Mouse (Mus musculus): Measurements from ENCODE around the gene Phf21a. TPM values are rescaled to one million over a fixed set of nuclear protein-coding genes. Genes with fewer than 3 reads are reported as not detected.

Phf21a gene
- polyA plus RNA-seq, 1 experiment from 2014 or later: 29.9 TPM

GRCm38 (mm10) chr2:92183613-92184076 lies 90.7 kb downstream of the Phf21a start:
- WGBS: 3% methylated on average over 15 of the region's 40 CpGs
- Histone ChIP-seq H3K4me2 (peak overlapping the region; percentile 89), H3K9ac (peak overlapping the region; percentile 92), H3K4me3 (peak overlapping the region; percentile 92), H3K9me3 (no peaks in the 10 kb centered on the region), H3K27me3 (no peaks in the 10 kb centered on the region), H3K4me1 (peaks cover 21% of the 10 kb centered on the region), H3K27ac (peak overlapping the region; percentile 100), H3K36me3 (no peaks in the 10 kb centered on the region)
- ATAC-seq (ENCODE audit: borderline replicate concordance, extremely low read depth, low FRiP score, low TSS enrichment): peak; percentile 73

GRCm38 (mm10) chr2:92184077-92184921 lies 91.4 kb downstream of the Phf21a start:
- Histone ChIP-seq H3K9me3 (no peaks in the 10 kb centered on the region), H3K36me3 (no peaks in the 10 kb centered on the region), H3K27me3 (no peaks in the 10 kb centered on the region), H3K9ac (peak overlapping the region; percentile 92), H3K27ac (peak overlapping the region; percentile 100), H3K4me2 (peak overlapping the region; percentile 89), H3K4me1 (peaks cover 22% of the 10 kb centered on the region), H3K4me3 (peak overlapping the region; percentile 92)
- peak; percentile 64 for ATAC-seq (ENCODE audit: borderline replicate concordance, extremely low read depth, low FRiP score, low TSS enrichment)
- 2% methylated on average over 17 of the region's 19 CpGs for WGBS

GRCm38 (mm10) chr2:92185062-92185765 lies 92.3 kb downstream of the Phf21a start:
- Histone ChIP-seq H3K4me1 (peaks cover 28% of the 10 kb centered on the region), H3K27ac (peak overlapping the region; percentile 100), H3K9me3 (no peaks in the 10 kb centered on the region), H3K9ac (peak overlapping the region; percentile 92), H3K36me3 (no peaks in the 10 kb centered on the region), H3K27me3 (no peaks in the 10 kb centered on the region), H3K4me3 (peak overlapping the region; percentile 92), H3K4me2 (peak overlapping the region; percentile 89)
- peak; percentile 41 for ATAC-seq (ENCODE audit: borderline replicate concordance, extremely low read depth, low FRiP score, low TSS enrichment)
- WGBS: 0% methylated on average over 27 of the region's 47 CpGs

- Histone ChIP-seq H3K9ac (peak overlapping the region; percentile 92), H3K27ac (peak overlapping the region; percentile 100), H3K4me1 (peaks cover 28% of the 10 kb centered on the region), H3K36me3 (no peaks in the 10 kb centered on the region), H3K27me3 (no peaks in the 10 kb centered on the region), H3K4me3 (peak overlapping the region; percentile 92), H3K9me3 (no peaks in the 10 kb centered on the region), H3K4me2 (peak overlapping the region; percentile 89)
- 8% methylated on average over 11 of the region's 11 CpGs for WGBS
- no peak for ATAC-seq (ENCODE audit: borderline replicate concordance, extremely low read depth, low FRiP score, low TSS enrichment)
Observed at GRCm38 (mm10) chr2:92185766-92186450, 93.0 kb downstream of the Phf21a start.

GRCm38 (mm10) chr2:92187061-92187460 lies 94.1 kb downstream of the Phf21a start:
- Histone ChIP-seq H3K9ac (no peak overlapping the region), H3K4me3 (peak overlapping the region; percentile 92; the same call in 1 of the 2 replicates), H3K9me3 (no peaks in the 10 kb centered on the region), H3K27me3 (no peaks in the 10 kb centered on the region), H3K4me1 (peaks cover 26% of the 10 kb centered on the region), H3K36me3 (no peaks in the 10 kb centered on the region), H3K4me2 (peak overlapping the region; percentile 89), H3K27ac (no peak overlapping the region)
- 51% methylated on average over 6 of the region's 6 CpGs for WGBS
- ATAC-seq (ENCODE audit: borderline replicate concordance, extremely low read depth, low FRiP score, low TSS enrichment): no peak

- Histone ChIP-seq H3K27me3 (no peaks in the 10 kb centered on the region), H3K9me3 (no peaks in the 10 kb centered on the region), H3K9ac (no peak overlapping the region), H3K27ac (no peak overlapping the region), H3K4me1 (peaks cover 25% of the 10 kb centered on the region), H3K4me2 (peak overlapping the region; percentile 35; the same call in 1 of the 2 replicates), H3K4me3 (no peak overlapping the region), H3K36me3 (no peaks in the 10 kb centered on the region)
- no peak for ATAC-seq (ENCODE audit: borderline replicate concordance, extremely low read depth, low FRiP score, low TSS enrichment)
- 44% methylated on average over 3 of the region's 3 CpGs for WGBS
Observed at GRCm38 (mm10) chr2:92188744-92189143, 95.8 kb downstream of the Phf21a start.

- Histone ChIP-seq H3K27ac (no peak overlapping the region), H3K27me3 (no peaks in the 10 kb centered on the region), H3K36me3 (no peaks in the 10 kb centered on the region), H3K9ac (no peak overlapping the region), H3K4me1 (peaks cover 22% of the 10 kb centered on the region), H3K4me3 (no peak overlapping the region), H3K4me2 (no peak overlapping the region), H3K9me3 (no peaks in the 10 kb centered on the region)
- 50% methylated on average over 5 of the region's 5 CpGs for WGBS
- no peak for ATAC-seq (ENCODE audit: borderline replicate concordance, extremely low read depth, low FRiP score, low TSS enrichment)
Observed at GRCm38 (mm10) chr2:92190960-92191359, 98.0 kb downstream of the Phf21a start.

- Histone ChIP-seq H3K4me3 (no peak overlapping the region), H3K9ac (no peak overlapping the region), H3K4me1 (peaks cover 14% of the 10 kb centered on the region), H3K27ac (no peak overlapping the region), H3K4me2 (no peak overlapping the region), H3K9me3 (no peaks in the 10 kb centered on the region), H3K27me3 (no peaks in the 10 kb centered on the region), H3K36me3 (no peaks in the 10 kb centered on the region)
- no peak for ATAC-seq (ENCODE audit: borderline replicate concordance, extremely low read depth, low FRiP score, low TSS enrichment)
- 72% methylated on average over 5 of the region's 5 CpGs for WGBS
Observed at GRCm38 (mm10) chr2:92191826-92192581, 99.1 kb downstream of the Phf21a start.

GRCm38 (mm10) chr2:92198126-92198525 lies 105.2 kb downstream of the Phf21a start:
- H3K36me3 ChIP-seq: no peaks in the 10 kb centered on the region
- no peaks in the 10 kb centered on the region for H3K27me3 ChIP-seq
- H3K27ac ChIP-seq: no peak overlapping the region
- no peak overlapping the region for H3K9ac ChIP-seq
- H3K4me3 ChIP-seq: no peak overlapping the region
- no peak overlapping the region for H3K4me2 ChIP-seq
- WGBS: 52% methylated on average over 6 of the region's 6 CpGs
- ATAC-seq (ENCODE audit: borderline replicate concordance, extremely low read depth, low FRiP score, low TSS enrichment): no peak
- no peaks in the 10 kb centered on the region for H3K9me3 ChIP-seq
- H3K4me1 ChIP-seq: peaks cover 21% of the 10 kb centered on the region; the same call in 1 of the 2 replicates

- Histone ChIP-seq H3K4me3 (no peak overlapping the region), H3K36me3 (no peaks in the 10 kb centered on the region), H3K9me3 (no peaks in the 10 kb centered on the region), H3K4me1 (peaks cover 21% of the 10 kb centered on the region; the same call in 1 of the 2 replicates), H3K9ac (no peak overlapping the region), H3K27ac (no peak overlapping the region), H3K27me3 (no peaks in the 10 kb centered on the region), H3K4me2 (no peak overlapping the region)
- no peak for ATAC-seq (ENCODE audit: borderline replicate concordance, extremely low read depth, low FRiP score, low TSS enrichment)
- WGBS: 75% methylated on average over 7 of the region's 7 CpGs
Observed at GRCm38 (mm10) chr2:92198747-92199146, 105.8 kb downstream of the Phf21a start.

Data from lung, embryonic 15.5 days (tissue).